Mouse (Mus musculus): ENCODE results near the gene Tmem270.

DNA sequence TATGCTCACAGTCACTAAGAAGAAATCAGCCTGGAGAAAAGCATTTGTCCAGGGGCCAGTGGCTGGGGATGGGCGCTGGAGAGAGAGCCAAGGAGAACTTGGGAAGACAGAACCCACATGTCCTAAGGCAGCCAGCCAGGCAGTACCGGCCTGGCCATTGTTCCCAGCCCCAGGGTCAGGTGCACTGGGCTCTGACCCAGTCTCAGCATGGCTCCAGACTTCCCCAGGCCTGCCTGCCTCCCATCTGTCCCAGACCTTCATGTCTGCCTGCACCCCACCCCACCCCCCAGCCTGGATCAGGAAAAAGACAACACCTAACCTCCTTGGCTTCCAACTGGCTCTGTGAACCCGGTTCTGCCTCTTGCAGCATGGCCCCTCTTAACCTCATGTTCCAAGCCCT, 23.5 kb downstream of the Tmem270 start:
- TF ChIP-seq CTCF (IDR thresholded peaks at IDR 0.05; ENCODE audit: extremely low read depth, insufficient read depth, low read length) (no peak), POLR2A (IDR thresholded peaks at IDR 0.05; ENCODE audit: extremely low read depth, insufficient read depth, low read length) (no peak)

All from cortical plate, adult 2 months (tissue).